Mouse (Mus musculus): ENCODE results near the gene Map3k7. TPM values are rescaled to one million over a fixed set of nuclear protein-coding genes. Genes with fewer than 3 reads are reported as not detected.

Gene Map3k7
- total RNA-seq (2014; fragmentation: Nextera tagmentation) (42.3 and 44.5 TPM in 2 replicates), total RNA-seq (2017) (25.8 and 30.7 TPM in 2 replicates)

GRCm38 (mm10) chr4:31963354-31964193 is at the start of gene Map3k7:
Map3k7 (plus strand) TSS chr4:31964097.
- peak; percentile 97 for ATAC-seq (replicated peaks; ENCODE audit: low FRiP score, low TSS enrichment, poor library complexity, severe bottlenecking)

GRCm38 (mm10) chr4:31915114-31915513 is 48.8 kb upstream of the Map3k7 start:
- no peak for ATAC-seq (replicated peaks; ENCODE audit: low FRiP score, low TSS enrichment, poor library complexity, severe bottlenecking)

GRCm38 (mm10) chr4:31918717-31919116 is 45.2 kb upstream of the Map3k7 start:
- no peak for ATAC-seq (replicated peaks; ENCODE audit: low FRiP score, low TSS enrichment, poor library complexity, severe bottlenecking)

- ATAC-seq (replicated peaks; ENCODE audit: low FRiP score, low TSS enrichment, poor library complexity, severe bottlenecking) = peak; percentile 86
Observed at GRCm38 (mm10) chr4:31922215-31922614, 41.7 kb upstream of the Map3k7 start.

GRCm38 (mm10) chr4:31923437-31923836 is 40.5 kb upstream of the Map3k7 start:
- peak; percentile 53; the same call in 1 of the 2 replicates for ATAC-seq (replicated peaks; ENCODE audit: low FRiP score, low TSS enrichment, poor library complexity, severe bottlenecking)

- no peak for ATAC-seq (replicated peaks; ENCODE audit: low FRiP score, low TSS enrichment, poor library complexity, severe bottlenecking)
Observed at GRCm38 (mm10) chr4:31924301-31925185, 39.4 kb upstream of the Map3k7 start.

- no peak for ATAC-seq (replicated peaks; ENCODE audit: low FRiP score, low TSS enrichment, poor library complexity, severe bottlenecking)
Observed at GRCm38 (mm10) chr4:31933171-31933570, 30.7 kb upstream of the Map3k7 start.

- no peak for ATAC-seq (replicated peaks; ENCODE audit: low FRiP score, low TSS enrichment, poor library complexity, severe bottlenecking)
Observed at GRCm38 (mm10) chr4:31935831-31936306, 28.0 kb upstream of the Map3k7 start.

- ATAC-seq (replicated peaks; ENCODE audit: low FRiP score, low TSS enrichment, poor library complexity, severe bottlenecking) = no peak
Observed at GRCm38 (mm10) chr4:31936358-31936757, 27.5 kb upstream of the Map3k7 start.

- no peak for ATAC-seq (replicated peaks; ENCODE audit: low FRiP score, low TSS enrichment, poor library complexity, severe bottlenecking)
Observed at GRCm38 (mm10) chr4:31936911-31937375, 27.0 kb upstream of the Map3k7 start.

- ATAC-seq (replicated peaks; ENCODE audit: low FRiP score, low TSS enrichment, poor library complexity, severe bottlenecking) = peak; percentile 67
Observed at GRCm38 (mm10) chr4:31937376-31938281, 26.3 kb upstream of the Map3k7 start.

- peak; percentile 66 for ATAC-seq (replicated peaks; ENCODE audit: low FRiP score, low TSS enrichment, poor library complexity, severe bottlenecking)
Observed at GRCm38 (mm10) chr4:31938416-31939106, 25.3 kb upstream of the Map3k7 start.

- no peak for ATAC-seq (replicated peaks; ENCODE audit: low FRiP score, low TSS enrichment, poor library complexity, severe bottlenecking)
Observed at GRCm38 (mm10) chr4:31941616-31942015, 22.3 kb upstream of the Map3k7 start.

- ATAC-seq (replicated peaks; ENCODE audit: low FRiP score, low TSS enrichment, poor library complexity, severe bottlenecking) = no peak
Observed at GRCm38 (mm10) chr4:31943045-31943444, 20.9 kb upstream of the Map3k7 start.

- ATAC-seq (replicated peaks; ENCODE audit: low FRiP score, low TSS enrichment, poor library complexity, severe bottlenecking) = no peak
Observed at GRCm38 (mm10) chr4:31964194-31964875, 438 bp downstream of the Map3k7 start.

GRCm38 (mm10) chr4:31965208-31965607 is 1.3 kb downstream of the Map3k7 start:
- no peak; the same call in 1 of the 2 replicates for ATAC-seq (replicated peaks; ENCODE audit: low FRiP score, low TSS enrichment, poor library complexity, severe bottlenecking)

GRCm38 (mm10) chr4:31971437-31971836 is 7.5 kb downstream of the Map3k7 start:
- peak; percentile 81 for ATAC-seq (replicated peaks; ENCODE audit: low FRiP score, low TSS enrichment, poor library complexity, severe bottlenecking)

GRCm38 (mm10) chr4:31972181-31972580 is 8.3 kb downstream of the Map3k7 start:
- ATAC-seq (replicated peaks; ENCODE audit: low FRiP score, low TSS enrichment, poor library complexity, severe bottlenecking) = peak; percentile 62

All from megakaryocyte-erythroid progenitor cell, adult 5-6 weeks (primary cell).